Mouse (Mus musculus): Measurements from ENCODE around the gene Gsdma2. TPM values are rescaled to one million over a fixed set of nuclear protein-coding genes. Genes with fewer than 3 reads are reported as not detected.
"Not testable (repeated sequence)": the region's sequence is repeated elsewhere in the genome, so short reads cannot be mapped to it uniquely, and the experiment has no call there.

Gene Gsdma2
- total and polyA plus RNA-seq, 2 experiments from 2014 or later = not detected

GRCm38 (mm10) chr11:98625611-98626410 lies 20.7 kb upstream of the Gsdma2 start, which contains the start of the genes Gm12355 and Gsdma3:
Gene Gm12355 (minus strand): TSS chr11:98625661.
Gene Gsdma3 (plus strand): TSS chr11:98626360.
- no peak for ATAC-seq (ENCODE audit: insufficient read depth, low read depth)
- H3K9ac ChIP-seq (replicated peaks; ENCODE audit: low read depth, low read length) = no peak within 1 kb of the TSS
- TF ChIP-seq EP300 (IDR thresholded peaks at IDR 0.05; ENCODE audit: low read depth) (no peak), CTCF (IDR thresholded peaks at IDR 0.05; ENCODE audit: low read depth) (no peak)
- no peaks in the 10 kb centered on the region for H3K9me3 ChIP-seq (replicated peaks; ENCODE audit: control insufficient read depth, low read length)
- 89% methylated on average over 10 of the region's 10 CpGs for WGBS
- no peak within 1 kb of the TSS for H3K27ac ChIP-seq (ENCODE audit: low read depth)
- no peak within 1 kb of the TSS for H3K4me2 ChIP-seq (ENCODE audit: low read depth, low read length)
- H3K36me3 ChIP-seq (replicated peaks; ENCODE audit: control insufficient read depth, insufficient read depth, low read length) = no peaks in the 10 kb centered on the region
- H3K4me3 ChIP-seq (ENCODE audit: low read depth, low read length) = no peak within 1 kb of the TSS
- DNase-seq (ENCODE audit: low spot score) = no peak
- H3K27me3 ChIP-seq (ENCODE audit: control insufficient read depth, insufficient read depth, low read length) = no peaks in the 10 kb centered on the region
- H3K4me1 ChIP-seq (ENCODE audit: control insufficient read depth, insufficient read depth) = no peaks in the 10 kb centered on the region

GRCm38 (mm10) chr11:98628706-98629105 lies 17.9 kb upstream of the Gsdma2 start:
- Histone ChIP-seq H3K4me3 (ENCODE audit: low read depth, low read length) (no peak overlapping the region), H3K9ac (replicated peaks; ENCODE audit: low read depth, low read length) (no peak overlapping the region), H3K4me1 (ENCODE audit: control insufficient read depth, insufficient read depth) (no peaks in the 10 kb centered on the region), H3K27ac (ENCODE audit: low read depth) (no peak overlapping the region), H3K36me3 (replicated peaks; ENCODE audit: control insufficient read depth, insufficient read depth, low read length) (no peaks in the 10 kb centered on the region), H3K27me3 (ENCODE audit: control insufficient read depth, insufficient read depth, low read length) (no peaks in the 10 kb centered on the region), H3K9me3 (replicated peaks; ENCODE audit: control insufficient read depth, low read length) (no peaks in the 10 kb centered on the region), H3K4me2 (ENCODE audit: low read depth, low read length) (no peak overlapping the region)
- TF ChIP-seq CTCF (IDR thresholded peaks at IDR 0.05; ENCODE audit: low read depth) (no peak), EP300 (IDR thresholded peaks at IDR 0.05; ENCODE audit: low read depth) (no peak)
- ATAC-seq (ENCODE audit: insufficient read depth, low read depth) = no peak
- no peak for DNase-seq (ENCODE audit: low spot score)
- WGBS = 93% methylated on average over 3 of the region's 3 CpGs

- Histone ChIP-seq H3K36me3 (replicated peaks; ENCODE audit: control insufficient read depth, insufficient read depth, low read length) (no peaks in the 10 kb centered on the region), H3K4me2 (ENCODE audit: low read depth, low read length) (no peak overlapping the region), H3K27ac (ENCODE audit: low read depth) (no peak overlapping the region), H3K4me1 (ENCODE audit: control insufficient read depth, insufficient read depth) (no peaks in the 10 kb centered on the region), H3K27me3 (ENCODE audit: control insufficient read depth, insufficient read depth, low read length) (no peaks in the 10 kb centered on the region), H3K9me3 (replicated peaks; ENCODE audit: control insufficient read depth, low read length) (no peaks in the 10 kb centered on the region), H3K4me3 (ENCODE audit: low read depth, low read length) (no peak overlapping the region), H3K9ac (replicated peaks; ENCODE audit: low read depth, low read length) (no peak overlapping the region)
- TF ChIP-seq EP300 (IDR thresholded peaks at IDR 0.05; ENCODE audit: low read depth) (no peak), CTCF (IDR thresholded peaks at IDR 0.05; ENCODE audit: low read depth) (no peak)
- 78% methylated on average over 5 of the region's 5 CpGs for WGBS
- DNase-seq (ENCODE audit: low spot score) (no peak), ATAC-seq (ENCODE audit: insufficient read depth, low read depth) (no peak)
Measured at GRCm38 (mm10) chr11:98630646-98631045, 15.9 kb upstream of the Gsdma2 start.

- ATAC-seq (ENCODE audit: insufficient read depth, low read depth) (peak; percentile 66; the same call in 1 of the 2 replicates), DNase-seq (ENCODE audit: low spot score) (peak; percentile 40)
- H3K27ac ChIP-seq (ENCODE audit: low read depth); H3K36me3 ChIP-seq (replicated peaks; ENCODE audit: control insufficient read depth, insufficient read depth, low read length); H3K9ac ChIP-seq (replicated peaks; ENCODE audit: low read depth, low read length); H3K4me3 ChIP-seq (ENCODE audit: low read depth, low read length); H3K4me1 ChIP-seq (ENCODE audit: control insufficient read depth, insufficient read depth); H3K4me2 ChIP-seq (ENCODE audit: low read depth, low read length); H3K27me3 ChIP-seq (ENCODE audit: control insufficient read depth, insufficient read depth, low read length); H3K9me3 ChIP-seq (replicated peaks; ENCODE audit: control insufficient read depth, low read length): not testable (repeated sequence)
- WGBS = 26% methylated on average over 10 of the region's 10 CpGs
- peak; percentile 40 for TF ChIP-seq CTCF (IDR thresholded peaks at IDR 0.05; ENCODE audit: low read depth)
Measured at GRCm38 (mm10) chr11:98635312-98635970, 11.1 kb upstream of the Gsdma2 start.

GRCm38 (mm10) chr11:98637501-98637900 lies 9.1 kb upstream of the Gsdma2 start:
- Histone ChIP-seq H3K4me2 (ENCODE audit: low read depth, low read length) (no peak overlapping the region), H3K27ac (ENCODE audit: low read depth) (no peak overlapping the region), H3K4me3 (ENCODE audit: low read depth, low read length) (no peak overlapping the region), H3K27me3 (ENCODE audit: control insufficient read depth, insufficient read depth, low read length) (0 out of 2 replicates have a peak, but pooled peaks cover 2% of the 10 kb centered on the region), H3K9me3 (replicated peaks; ENCODE audit: control insufficient read depth, low read length) (no peaks in the 10 kb centered on the region), H3K36me3 (replicated peaks; ENCODE audit: control insufficient read depth, insufficient read depth, low read length) (no peaks in the 10 kb centered on the region), H3K9ac (replicated peaks; ENCODE audit: low read depth, low read length) (no peak overlapping the region), H3K4me1 (ENCODE audit: control insufficient read depth, insufficient read depth) (no peaks in the 10 kb centered on the region)
- TF ChIP-seq EP300 (IDR thresholded peaks at IDR 0.05; ENCODE audit: low read depth) = no peak
- no peak for TF ChIP-seq CTCF (IDR thresholded peaks at IDR 0.05; ENCODE audit: low read depth)
- 61% methylated on average over 1 of the region's 1 CpGs for WGBS
- ATAC-seq (ENCODE audit: insufficient read depth, low read depth) = no peak
- no peak for DNase-seq (ENCODE audit: low spot score)
